Mouse (Mus musculus) small intestine, adult 2 months (tissue): ENCODE measurements around the gene Arid3a.

ENCODE experiments used
- CTCF ChIP-seq: fragments of 200-500 bp; IDR thresholded peaks from 2 replicates; pipeline ENCODE4 v1.5.1; 2012; ENCODE audit warnings: low read depth, mild to moderate bottlenecking, control low read depth, inconsistent platforms, low read length, moderate library complexity, mixed read lengths; ENCODE audit not compliant: insufficient replicate concordance, insufficient read length; ENCODE audit errors: extremely low read depth
- POLR2A ChIP-seq: fragments of 200-500 bp; IDR thresholded peaks from 2 replicates; pipeline ENCODE4 v1.6.1; 2012; ENCODE audit warnings: low read depth, mild to moderate bottlenecking, control low read depth, inconsistent platforms, low read length, moderate library complexity

- TF ChIP-seq POLR2A (no peak), CTCF (no peak)
Measured at GRCm38 (mm10) chr10:79946752-79947322, 20.0 kb downstream of the Arid3a start.
